Mouse (Mus musculus) lung, embryonic 14.5 days (tissue): Measurements from ENCODE around the gene 2410015M20Rik. TPM values are rescaled to one million over a fixed set of nuclear protein-coding genes. Genes with fewer than 3 reads are reported as not detected.

ENCODE experiments used
- ATAC-seq: fragments of 200-750 bp; cut with Nextera tagmentation; 2 replicates; pipeline ENCODE4 v1.8.0; 2017; ENCODE audit warnings: mild to moderate bottlenecking, moderate TSS enrichment, moderate library complexity; ENCODE audit not compliant: insufficient read depth
- DNase-seq: peaks from one replicate; pipeline ENCODE4 v3.0.0-alpha.2; 2015
- H3K27ac ChIP-seq: fragments of 300-500 bp; sonication (generic); 2 replicates; pipeline ENCODE4 v1.5.1; 2014; ENCODE audit warnings: low read depth, mild to moderate bottlenecking, moderate library complexity
- H3K27me3 ChIP-seq: fragments of 300-500 bp; sonication (generic); 2 replicates; pipeline ENCODE4 v1.6.1; 2014; ENCODE audit warnings: low read length, control low read depth; ENCODE audit not compliant: insufficient read depth
- H3K36me3 ChIP-seq: fragments of 300-500 bp; sonication (generic); 2 replicates; pipeline ENCODE4 v1.6.1; 2014; ENCODE audit warnings: control low read depth; ENCODE audit not compliant: insufficient read depth
- H3K4me1 ChIP-seq: fragments of 300-500 bp; sonication (generic); 2 replicates; pipeline ENCODE4 v1.6.1; 2014; ENCODE audit warnings: antibody characterized with exemption, control low read depth; ENCODE audit not compliant: insufficient read depth
- H3K4me2 ChIP-seq: fragments of 300-500 bp; sonication (generic); 2 replicates; pipeline ENCODE4 v1.6.1; 2014; ENCODE audit warnings: mild to moderate bottlenecking
- H3K4me3 ChIP-seq: fragments of 300-500 bp; sonication (generic); 2 replicates; pipeline ENCODE4 v1.5.1; 2014; ENCODE audit warnings: low read depth, low read length
- H3K9ac ChIP-seq: fragments of 300-500 bp; sonication (generic); 2 replicates; pipeline ENCODE4 v1.6.1; 2014
- H3K9me3 ChIP-seq: fragments of 300-500 bp; sonication (generic); 2 replicates; pipeline ENCODE4 v1.6.1; 2016; ENCODE audit warnings: low read depth, low read length, control low read depth
- CTCF ChIP-seq: IDR thresholded peaks from 2 replicates; pipeline ENCODE4 v1.5.1; 2016; ENCODE audit warnings: antibody characterized with exemption, low read depth
- WGBS: fragments of 180-500 bp; shearing (Covaris S2); extraction: QIAGEN DNeasy Blood & Tissue Kit; methylation state at CpG from one replicate; pipeline ENCODE4 v1.1.7; 2014; 5-methylcytosine and 5-hydroxymethylcytosine counted together
- polyA plus RNA-seq: library from polyadenylated mRNA; unstranded; fragments of >200 nt; fragmentation: Nextera tagmentation; extraction: Ambion mirVana; gene quantifications from 2 replicates; pipeline ENCODE4 v1.2.1, GENCODE M21; 2014

The 2410015M20Rik gene
- polyA plus RNA-seq: 198 and 201 TPM in 2 replicates

- Histone ChIP-seq H3K4me3 (peak within 1 kb of the TSS; percentile 63), H3K36me3 (peaks cover 42% of the 10 kb centered on the region), H3K27ac (peak within 1 kb of the TSS; percentile 78), H3K9ac (peak within 1 kb of the TSS; percentile 73), H3K4me2 (peak within 1 kb of the TSS; percentile 80), H3K4me1 (peaks cover 13% of the 10 kb centered on the region), H3K27me3 (no peaks in the 10 kb centered on the region), H3K9me3 (no peaks in the 10 kb centered on the region)
- under 1% methylated on average over 44 of the region's 44 CpGs for WGBS
- peak; percentile 75 for TF ChIP-seq CTCF
- DNase-seq (peak; percentile 99), ATAC-seq (peak; percentile 88)
Observed at GRCm38 (mm10) chr17:56609452-56610171, at the start of gene 2410015M20Rik. 2410015M20Rik (minus strand) TSS chr17:56609771.

DNA sequence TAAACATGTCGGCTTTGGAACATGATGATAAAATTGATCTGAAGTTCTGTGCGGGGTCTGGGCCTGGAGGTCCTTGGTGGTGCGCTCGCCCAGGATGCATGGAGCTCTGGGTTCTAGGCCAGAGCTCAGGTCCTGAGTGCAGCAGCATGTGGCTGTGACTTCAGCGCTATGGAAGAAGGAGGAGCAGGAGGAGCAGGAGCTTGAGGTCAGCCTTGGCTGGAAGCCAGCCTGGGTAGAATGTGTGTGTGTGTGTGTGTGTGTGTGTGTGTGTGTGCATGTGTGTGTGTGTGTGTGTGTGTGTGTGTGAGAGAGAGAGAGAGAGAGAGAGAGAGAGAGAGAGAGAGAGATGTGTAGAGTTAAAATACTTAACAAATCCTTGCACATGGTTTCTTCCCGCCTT is 46.6 kb upstream of the 2410015M20Rik start:
- no peak overlapping the region for H3K4me2 ChIP-seq
- H3K27me3 ChIP-seq: no peaks in the 10 kb centered on the region
- WGBS: 68% methylated on average over 6 of the region's 6 CpGs
- ATAC-seq (no peak), DNase-seq (peak; percentile 40)
- TF ChIP-seq CTCF: no peak
- H3K4me3 ChIP-seq: no peak overlapping the region
- H3K9me3 ChIP-seq: no peaks in the 10 kb centered on the region
- H3K36me3 ChIP-seq: no peaks in the 10 kb centered on the region
- H3K4me1 ChIP-seq: no peaks in the 10 kb centered on the region
- no peak overlapping the region for H3K9ac ChIP-seq
- no peak overlapping the region for H3K27ac ChIP-seq

- WGBS: 73% methylated on average over 3 of the region's 3 CpGs
Observed at GRCm38 (mm10) chr17:56655311-56655710, 45.7 kb upstream of the 2410015M20Rik start.

DNA sequence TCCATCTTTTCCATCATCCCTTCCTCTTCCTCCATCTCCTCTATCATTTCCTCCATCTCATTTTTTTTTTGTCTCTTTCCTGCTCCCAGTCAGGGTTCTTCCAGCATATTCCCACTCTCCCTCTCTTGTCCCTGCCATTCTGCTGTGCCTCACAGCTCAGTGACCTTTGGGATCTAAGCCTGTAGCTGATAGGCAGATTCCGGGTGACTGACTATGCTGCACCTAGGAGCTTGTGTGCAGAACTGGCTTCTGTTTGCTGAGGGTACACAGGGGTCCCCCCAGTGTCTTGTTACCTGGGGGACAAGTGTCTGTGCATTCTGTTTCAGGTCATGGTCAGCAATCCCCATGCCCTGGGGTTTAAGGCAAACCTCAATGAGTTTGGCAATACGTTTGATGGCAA is 45.2 kb upstream of the 2410015M20Rik start:
- no peak overlapping the region for H3K27ac ChIP-seq
- ATAC-seq (no peak), DNase-seq (no peak)
- H3K4me3 ChIP-seq: no peak overlapping the region
- 57% methylated on average over 2 of the region's 2 CpGs for WGBS
- no peaks in the 10 kb centered on the region for H3K36me3 ChIP-seq
- H3K9me3 ChIP-seq: no peaks in the 10 kb centered on the region
- H3K4me1 ChIP-seq: no peaks in the 10 kb centered on the region
- no peak overlapping the region for H3K4me2 ChIP-seq
- no peak overlapping the region for H3K9ac ChIP-seq
- no peak for TF ChIP-seq CTCF
- no peaks in the 10 kb centered on the region for H3K27me3 ChIP-seq

More at GRCm38 (mm10) chr17:56655311-56655710, 45.7 kb upstream of the 2410015M20Rik start:
- Histone ChIP-seq H3K27me3 (no peaks in the 10 kb centered on the region), H3K4me3 (no peak overlapping the region), H3K9me3 (no peaks in the 10 kb centered on the region), H3K27ac (no peak overlapping the region), H3K9ac (no peak overlapping the region), H3K36me3 (no peaks in the 10 kb centered on the region), H3K4me1 (no peaks in the 10 kb centered on the region), H3K4me2 (no peak overlapping the region)
- DNase-seq: no peak
- TF ChIP-seq CTCF: no peak
- no peak for ATAC-seq

DNA sequence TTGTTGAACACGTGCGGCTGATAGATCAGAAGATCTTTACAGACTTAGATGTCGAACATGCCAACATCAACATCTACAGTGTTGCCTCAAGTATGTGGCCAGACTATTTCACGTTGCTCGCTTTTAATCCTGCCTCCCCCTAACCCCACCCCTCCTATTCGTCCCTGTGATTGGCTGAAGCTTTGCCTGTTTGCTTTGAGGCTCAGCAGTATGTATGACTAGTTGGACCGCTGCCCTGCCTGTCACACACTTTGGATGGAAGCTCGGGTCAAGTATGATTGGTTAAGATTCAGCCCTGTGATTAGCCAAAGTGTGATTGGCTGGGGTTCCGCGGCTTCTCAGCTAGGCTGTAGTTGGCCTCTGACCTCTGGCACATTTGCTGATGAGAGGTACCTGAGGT is 42.2 kb upstream of the 2410015M20Rik start:
- ATAC-seq (peak; percentile 63; the same call in 1 of the 2 replicates), DNase-seq (peak; percentile 62)
- no peaks in the 10 kb centered on the region for H3K4me1 ChIP-seq
- no peaks in the 10 kb centered on the region for H3K27me3 ChIP-seq
- no peaks in the 10 kb centered on the region for H3K9me3 ChIP-seq
- no peak overlapping the region for H3K4me2 ChIP-seq
- no peaks in the 10 kb centered on the region for H3K36me3 ChIP-seq
- no peak overlapping the region for H3K9ac ChIP-seq
- 30% methylated on average over 10 of the region's 10 CpGs for WGBS
- H3K4me3 ChIP-seq: no peak overlapping the region
- H3K27ac ChIP-seq: no peak overlapping the region
- no peak for TF ChIP-seq CTCF

GRCm38 (mm10) chr17:56647546-56647945 is 38.0 kb upstream of the 2410015M20Rik start:
- H3K9me3 ChIP-seq: no peaks in the 10 kb centered on the region
- ATAC-seq (0 out of 2 replicates have a peak, but pooled peaks have one; percentile 4), DNase-seq (no peak)
- TF ChIP-seq CTCF: no peak
- no peaks in the 10 kb centered on the region for H3K36me3 ChIP-seq
- no peaks in the 10 kb centered on the region for H3K4me1 ChIP-seq
- 32% methylated on average over 13 of the region's 13 CpGs for WGBS
- no peaks in the 10 kb centered on the region for H3K27me3 ChIP-seq
- H3K9ac ChIP-seq: no peak overlapping the region
- H3K27ac ChIP-seq: no peak overlapping the region
- H3K4me3 ChIP-seq: no peak overlapping the region
- no peak overlapping the region for H3K4me2 ChIP-seq

DNA sequence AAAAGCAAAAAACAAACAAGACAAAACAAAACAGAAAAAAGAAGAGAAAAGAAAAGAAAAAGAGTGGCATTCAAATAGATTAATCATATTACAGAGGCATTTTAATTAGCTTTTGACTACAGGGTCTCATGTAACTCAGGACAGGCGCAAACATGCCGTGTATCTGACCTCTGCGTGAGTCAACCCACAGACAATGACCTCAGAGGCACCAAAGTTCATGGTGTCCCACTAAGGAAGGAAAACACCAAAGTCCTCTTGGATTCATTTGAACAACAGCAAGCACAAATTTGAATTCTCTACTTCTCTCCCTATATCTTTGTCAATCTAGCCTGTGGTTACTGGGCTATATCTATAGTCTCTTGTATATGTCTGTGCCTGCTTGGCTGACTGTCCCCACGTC is 33.7 kb upstream of the 2410015M20Rik start:
- Histone ChIP-seq H3K4me2 (no peak overlapping the region), H3K27me3 (no peaks in the 10 kb centered on the region), H3K4me1 (no peaks in the 10 kb centered on the region), H3K36me3 (no peaks in the 10 kb centered on the region), H3K4me3 (no peak overlapping the region), H3K9ac (no peak overlapping the region), H3K27ac (no peak overlapping the region), H3K9me3 (no peaks in the 10 kb centered on the region)
- WGBS: 72% methylated on average over 4 of the region's 4 CpGs
- no peak for ATAC-seq
- TF ChIP-seq CTCF: no peak
- no peak for DNase-seq
